Mouse (Mus musculus) heart, embryonic 13.5 days (tissue): Measurements from ENCODE around the gene B3gnt8. TPM values are rescaled to one million over a fixed set of nuclear protein-coding genes. Genes with fewer than 3 reads are reported as not detected.
A peak's percentile ranks its signal among the peaks of the same experiment; 100 is the strongest.

Experiments used
- ATAC-seq: fragments of 200-750 bp; cut with Nextera tagmentation; 2 replicates; pipeline ENCODE4 v1.8.0; 2017; ENCODE audit warnings: moderate TSS enrichment; ENCODE audit not compliant: insufficient number of reproducible peaks, low FRiP score, low TSS enrichment; ENCODE audit errors: extremely low read depth
- H3K27ac ChIP-seq: fragments of 300-500 bp; sonication (generic); replicated peaks from 2 replicates; pipeline ENCODE4 v1.5.1; 2015; ENCODE audit warnings: moderate library complexity, mild to moderate bottlenecking, inconsistent platforms
- H3K27me3 ChIP-seq: fragments of 300-500 bp; sonication (generic); replicated peaks from 2 replicates; pipeline ENCODE4 v1.6.1; 2015; ENCODE audit warnings: mild to moderate bottlenecking, inconsistent platforms
- H3K36me3 ChIP-seq: fragments of 300-500 bp; sonication (generic); 2 replicates; pipeline ENCODE4 v1.6.1; 2015; ENCODE audit warnings: mild to moderate bottlenecking, inconsistent platforms
- H3K4me1 ChIP-seq: fragments of 300-500 bp; sonication (generic); 2 replicates; pipeline ENCODE4 v1.6.1; 2015; ENCODE audit warnings: inconsistent platforms
- H3K4me2 ChIP-seq: fragments of 300-500 bp; sonication (generic); 2 replicates; pipeline ENCODE4 v1.6.1; 2015; ENCODE audit warnings: inconsistent platforms, mild to moderate bottlenecking, moderate library complexity
- H3K4me3 ChIP-seq: fragments of 300-500 bp; sonication (generic); 2 replicates; pipeline ENCODE4 v1.5.1; 2015; ENCODE audit warnings: moderate library complexity, mild to moderate bottlenecking, inconsistent platforms
- H3K9ac ChIP-seq: fragments of 300-500 bp; sonication (generic); 2 replicates; pipeline ENCODE4 v1.6.1; 2015; ENCODE audit warnings: inconsistent platforms, mild to moderate bottlenecking, moderate library complexity
- H3K9me3 ChIP-seq: fragments of 300-500 bp; sonication (generic); 2 replicates; pipeline ENCODE4 v1.6.1; 2016; ENCODE audit warnings: inconsistent platforms
- WGBS: fragments of 180-500 bp; shearing (Covaris S2); methylation state at CpG from one replicate; pipeline ENCODE4 v1.1.7; 2015; ENCODE audit warnings: mixed read lengths; 5-methylcytosine and 5-hydroxymethylcytosine counted together
- polyA plus RNA-seq: library from polyadenylated mRNA; unstranded; fragments of >200 nt; fragmentation: Nextera tagmentation; extraction: Ambion mirVana; gene quantifications from 2 replicates; pipeline ENCODE4 v1.2.1, GENCODE M21; 2015

B3gnt8 gene
- polyA plus RNA-seq, 1 experiment from 2014 or later = 5.8 TPM

GRCm38 (mm10) chr7:25601346-25601745, 25.1 kb upstream of the B3gnt8 start:
- no peak for ATAC-seq
- no peaks in the 10 kb centered on the region for H3K9me3 ChIP-seq
- WGBS = 80% methylated on average over 16 of the region's 16 CpGs

GRCm38 (mm10) chr7:25606625-25607063, 19.8 kb upstream of the B3gnt8 start:
- H3K4me1 ChIP-seq = no peaks in the 10 kb centered on the region
- H3K36me3 ChIP-seq = no peaks in the 10 kb centered on the region
- H3K4me3 ChIP-seq = no peak overlapping the region
- no peaks in the 10 kb centered on the region for H3K9me3 ChIP-seq
- H3K4me2 ChIP-seq = no peak overlapping the region
- ATAC-seq = no peak
- H3K27ac ChIP-seq = no peak overlapping the region
- H3K27me3 ChIP-seq = peaks cover 13% of the 10 kb centered on the region
- H3K9ac ChIP-seq = no peak overlapping the region
- whole genome bisulfite sequencing = 65% methylated on average over 4 of the region's 4 CpGs

More at GRCm38 (mm10) chr7:25601346-25601745, 25.1 kb upstream of the B3gnt8 start:
- peaks cover 12% of the 10 kb centered on the region; the same call in 1 of the 2 replicates for H3K27me3 ChIP-seq
- H3K4me2 ChIP-seq = no peak overlapping the region
- H3K27ac ChIP-seq = no peak overlapping the region
- no peak overlapping the region for H3K9ac ChIP-seq
- no peaks in the 10 kb centered on the region for H3K4me1 ChIP-seq
- no peak overlapping the region for H3K4me3 ChIP-seq
- no peaks in the 10 kb centered on the region for H3K36me3 ChIP-seq

GRCm38 (mm10) chr7:25607196-25607595, 19.3 kb upstream of the B3gnt8 start:
- Histone ChIP-seq H3K9me3 (no peaks in the 10 kb centered on the region), H3K9ac (no peak overlapping the region), H3K4me3 (no peak overlapping the region), H3K27me3 (peaks cover 11% of the 10 kb centered on the region), H3K4me2 (no peak overlapping the region), H3K27ac (no peak overlapping the region), H3K36me3 (no peaks in the 10 kb centered on the region), H3K4me1 (no peaks in the 10 kb centered on the region)
- WGBS = 56% methylated on average over 2 of the region's 2 CpGs
- ATAC-seq = no peak

- Histone ChIP-seq H3K36me3 (no peaks in the 10 kb centered on the region), H3K27ac (no peak overlapping the region), H3K4me2 (no peak overlapping the region), H3K9ac (no peak overlapping the region), H3K9me3 (no peaks in the 10 kb centered on the region), H3K4me1 (no peaks in the 10 kb centered on the region), H3K27me3 (peaks cover 11% of the 10 kb centered on the region), H3K4me3 (no peak overlapping the region)
- WGBS = 29% methylated on average over 6 of the region's 6 CpGs
- ATAC-seq = no peak
Measured at GRCm38 (mm10) chr7:25610056-25610455, 16.4 kb upstream of the B3gnt8 start.

- no peak overlapping the region for H3K9ac ChIP-seq
- 42% methylated on average over 7 of the region's 7 CpGs for WGBS
Measured at GRCm38 (mm10) chr7:25611501-25611900, 15.0 kb upstream of the B3gnt8 start.

GRCm38 (mm10) chr7:25614086-25614485, 12.4 kb upstream of the B3gnt8 start:
- no peak for ATAC-seq
- 77% methylated on average over 5 of the region's 5 CpGs for WGBS

More at GRCm38 (mm10) chr7:25611501-25611900, 15.0 kb upstream of the B3gnt8 start:
- Histone ChIP-seq H3K4me3 (no peak overlapping the region), H3K4me1 (no peaks in the 10 kb centered on the region), H3K36me3 (no peaks in the 10 kb centered on the region), H3K27me3 (peaks cover 13% of the 10 kb centered on the region), H3K4me2 (no peak overlapping the region), H3K9me3 (no peaks in the 10 kb centered on the region), H3K27ac (no peak overlapping the region)
- ATAC-seq = no peak

GRCm38 (mm10) chr7:25614831-25615705, 11.4 kb upstream of the B3gnt8 start:
- WGBS = 55% methylated on average over 21 of the region's 21 CpGs
- no peak overlapping the region for H3K9ac ChIP-seq
- H3K36me3 ChIP-seq = no peaks in the 10 kb centered on the region
- no peak for ATAC-seq
- H3K4me3 ChIP-seq = no peak overlapping the region
- no peak overlapping the region for H3K4me2 ChIP-seq
- peaks cover 16% of the 10 kb centered on the region for H3K27me3 ChIP-seq
- H3K27ac ChIP-seq = no peak overlapping the region
- no peaks in the 10 kb centered on the region for H3K9me3 ChIP-seq
- peaks cover 10% of the 10 kb centered on the region for H3K4me1 ChIP-seq

More at GRCm38 (mm10) chr7:25614086-25614485, 12.4 kb upstream of the B3gnt8 start:
- Histone ChIP-seq H3K27ac (no peak overlapping the region), H3K9ac (no peak overlapping the region), H3K27me3 (peaks cover 21% of the 10 kb centered on the region), H3K4me2 (no peak overlapping the region), H3K9me3 (no peaks in the 10 kb centered on the region), H3K4me1 (peaks cover 4% of the 10 kb centered on the region), H3K4me3 (no peak overlapping the region), H3K36me3 (no peaks in the 10 kb centered on the region)

- ATAC-seq = no peak
- Histone ChIP-seq H3K9ac (no peak within 1 kb of the TSS), H3K9me3 (no peaks in the 10 kb centered on the region), H3K4me3 (no peak within 1 kb of the TSS), H3K4me2 (no peak within 1 kb of the TSS), H3K4me1 (peaks cover 12% of the 10 kb centered on the region), H3K27me3 (peaks cover 13% of the 10 kb centered on the region), H3K27ac (no peak within 1 kb of the TSS), H3K36me3 (peaks cover under 1% of the 10 kb centered on the region; the same call in 1 of the 2 replicates)
- WGBS = 65% methylated on average over 5 of the region's 5 CpGs
Measured at GRCm38 (mm10) chr7:25615706-25616011, 10.8 kb upstream of the B3gnt8 start, which contains the start of gene Erich4. Erich4 (minus strand) TSS chr7:25615892.

GRCm38 (mm10) chr7:25617376-25618160, 8.9 kb upstream of the B3gnt8 start:
- H3K4me3 ChIP-seq = no peak overlapping the region
- peaks cover 12% of the 10 kb centered on the region for H3K4me1 ChIP-seq
- no peak overlapping the region for H3K9ac ChIP-seq
- peaks cover 19% of the 10 kb centered on the region for H3K36me3 ChIP-seq
- no peak for ATAC-seq
- 0 out of 2 replicates have a peak, but pooled peaks cover 10% of the 10 kb centered on the region for H3K27me3 ChIP-seq
- H3K27ac ChIP-seq = no peak overlapping the region
- 74% methylated on average over 10 of the region's 10 CpGs for WGBS
- no peak overlapping the region for H3K4me2 ChIP-seq
- no peaks in the 10 kb centered on the region for H3K9me3 ChIP-seq

GRCm38 (mm10) chr7:25618865-25619721, 7.4 kb upstream of the B3gnt8 start, which contains the start of gene Dmac2:
Dmac2 (plus strand) TSS chr7:25619414.
- Histone ChIP-seq H3K4me2 (peak within 1 kb of the TSS; percentile 79), H3K27me3 (0 out of 2 replicates have a peak, but pooled peaks cover 10% of the 10 kb centered on the region), H3K36me3 (peaks cover 33% of the 10 kb centered on the region), H3K9ac (peak within 1 kb of the TSS; percentile 83), H3K4me1 (peaks cover 18% of the 10 kb centered on the region), H3K27ac (peak within 1 kb of the TSS; percentile 76), H3K9me3 (no peaks in the 10 kb centered on the region), H3K4me3 (peak within 1 kb of the TSS; percentile 80)
- ATAC-seq = peak; percentile 87
- WGBS = 2% methylated on average over 53 of the region's 53 CpGs

- Histone ChIP-seq H3K36me3 (peaks cover 38% of the 10 kb centered on the region), H3K27me3 (0 out of 2 replicates have a peak, but pooled peaks cover 10% of the 10 kb centered on the region), H3K9me3 (no peaks in the 10 kb centered on the region), H3K4me2 (peak overlapping the region; percentile 79), H3K9ac (peak overlapping the region; percentile 83), H3K4me3 (peak overlapping the region; percentile 80), H3K27ac (peak overlapping the region; percentile 76; the same call in 1 of the 2 replicates), H3K4me1 (peaks cover 23% of the 10 kb centered on the region)
- WGBS = 23% methylated on average over 5 of the region's 5 CpGs
- ATAC-seq = no peak
Measured at GRCm38 (mm10) chr7:25619722-25619991, 6.8 kb upstream of the B3gnt8 start.
